Mouse (Mus musculus) layer of hippocampus, adult 8-10 months (tissue): Measurements from ENCODE around the gene Clcc1. TPM values are rescaled to one million over a fixed set of nuclear protein-coding genes. Genes with fewer than 3 reads are reported as not detected.
"Not testable (repeated sequence)": the region's sequence is repeated elsewhere in the genome, so short reads cannot be mapped to it uniquely, and the experiment has no call there.

ENCODE experiments used
- DNase-seq, 2 experiments: peaks; one replicate each; pipeline ENCODE4 v3.0.0; 2022; ENCODE audit warnings: low spot score in 2 of 2
- total RNA-seq, 4 experiments: library from RNA; stranded (reverse); gene quantifications; 2 replicates each; pipeline ENCODE4 v1.2.4; 2022

Clcc1 gene
- 10 to 100 TPM; 28.4 to 35.8 (median 34.4) TPM for total RNA-seq

- peak; percentile 88 to 93 for DNase-seq
Observed at GRCm38 (mm10) chr3:108653710-108654379, at the start of gene Clcc1. TSS of gene Clcc1 (plus strand) at chr3:108653913.

- no peak for DNase-seq
Observed at GRCm38 (mm10) chr3:108608906-108609305, 44.8 kb upstream of the Clcc1 start.

- DNase-seq = no peak
Observed at GRCm38 (mm10) chr3:108634761-108635160, 19.0 kb upstream of the Clcc1 start.

GRCm38 (mm10) chr3:108639412-108639811 lies 14.3 kb upstream of the Clcc1 start:
- no peak for DNase-seq

GRCm38 (mm10) chr3:108640998-108641397 lies 12.7 kb upstream of the Clcc1 start:
- no peak for DNase-seq

- no peak for DNase-seq
Observed at GRCm38 (mm10) chr3:108644856-108645255, 8.9 kb upstream of the Clcc1 start.

GRCm38 (mm10) chr3:108646036-108646435 lies 7.7 kb upstream of the Clcc1 start:
- DNase-seq = peak; percentile 21 to 44

GRCm38 (mm10) chr3:108647681-108648080 lies 6.0 kb upstream of the Clcc1 start:
- DNase-seq = not testable (repeated sequence)

- DNase-seq = no peak
Observed at GRCm38 (mm10) chr3:108652866-108653642, 659 bp upstream of the Clcc1 start.

GRCm38 (mm10) chr3:108654566-108654965 lies 853 bp downstream of the Clcc1 start:
- no peak for DNase-seq

GRCm38 (mm10) chr3:108655486-108655885 lies 1.8 kb downstream of the Clcc1 start:
- no peak for DNase-seq

GRCm38 (mm10) chr3:108658612-108659011 lies 4.9 kb downstream of the Clcc1 start:
- DNase-seq = no peak

- no peak for DNase-seq
Observed at GRCm38 (mm10) chr3:108660941-108661340, 7.2 kb downstream of the Clcc1 start.

GRCm38 (mm10) chr3:108676616-108677015 lies 22.9 kb downstream of the Clcc1 start:
- DNase-seq = no peak

GRCm38 (mm10) chr3:108681004-108681403 lies 27.3 kb downstream of the Clcc1 start:
- DNase-seq = no peak

GRCm38 (mm10) chr3:108683597-108683996 lies 29.9 kb downstream of the Clcc1 start:
- DNase-seq = not testable (repeated sequence)

GRCm38 (mm10) chr3:108685701-108686100 lies 32.0 kb downstream of the Clcc1 start:
- no peak for DNase-seq

GRCm38 (mm10) chr3:108689015-108689441 lies 35.3 kb downstream of the Clcc1 start:
- DNase-seq = no peak

- DNase-seq = no peak
Observed at GRCm38 (mm10) chr3:108689446-108689845, 35.7 kb downstream of the Clcc1 start.

GRCm38 (mm10) chr3:108689979-108690378 lies 36.3 kb downstream of the Clcc1 start:
- no peak for DNase-seq

- no peak for DNase-seq
Observed at GRCm38 (mm10) chr3:108694321-108694720, 40.6 kb downstream of the Clcc1 start.

GRCm38 (mm10) chr3:108698662-108699061 lies 44.9 kb downstream of the Clcc1 start:
- no peak for DNase-seq

- no peak for DNase-seq
Observed at GRCm38 (mm10) chr3:108699786-108700185, 46.1 kb downstream of the Clcc1 start.
